Mouse (Mus musculus) effector memory CD4-positive, alpha-beta T cell, adult 5 months (primary cell): Measurements from ENCODE around the gene Ikzf5. TPM values are rescaled to one million over a fixed set of nuclear protein-coding genes. Genes with fewer than 3 reads are reported as not detected.

Source experiments
- polyA plus RNA-seq: library from polyadenylated mRNA; unstranded; fragments of 100-300 nt; shearing (Covaris generic); gene quantifications from one replicate; pipeline ENCODE4 v1.2.1, GENCODE M21; 2017

The Ikzf5 gene
- 31.5 TPM for polyA plus RNA-seq

GRCm38 (mm10) chr7:131410416-131411058, at the start of gene Ikzf5, which contains the start of gene Acadsb:
Ikzf5 (minus strand) TSS chr7:131410521.
Acadsb (plus strand) TSS chr7:131410601.

DNA sequence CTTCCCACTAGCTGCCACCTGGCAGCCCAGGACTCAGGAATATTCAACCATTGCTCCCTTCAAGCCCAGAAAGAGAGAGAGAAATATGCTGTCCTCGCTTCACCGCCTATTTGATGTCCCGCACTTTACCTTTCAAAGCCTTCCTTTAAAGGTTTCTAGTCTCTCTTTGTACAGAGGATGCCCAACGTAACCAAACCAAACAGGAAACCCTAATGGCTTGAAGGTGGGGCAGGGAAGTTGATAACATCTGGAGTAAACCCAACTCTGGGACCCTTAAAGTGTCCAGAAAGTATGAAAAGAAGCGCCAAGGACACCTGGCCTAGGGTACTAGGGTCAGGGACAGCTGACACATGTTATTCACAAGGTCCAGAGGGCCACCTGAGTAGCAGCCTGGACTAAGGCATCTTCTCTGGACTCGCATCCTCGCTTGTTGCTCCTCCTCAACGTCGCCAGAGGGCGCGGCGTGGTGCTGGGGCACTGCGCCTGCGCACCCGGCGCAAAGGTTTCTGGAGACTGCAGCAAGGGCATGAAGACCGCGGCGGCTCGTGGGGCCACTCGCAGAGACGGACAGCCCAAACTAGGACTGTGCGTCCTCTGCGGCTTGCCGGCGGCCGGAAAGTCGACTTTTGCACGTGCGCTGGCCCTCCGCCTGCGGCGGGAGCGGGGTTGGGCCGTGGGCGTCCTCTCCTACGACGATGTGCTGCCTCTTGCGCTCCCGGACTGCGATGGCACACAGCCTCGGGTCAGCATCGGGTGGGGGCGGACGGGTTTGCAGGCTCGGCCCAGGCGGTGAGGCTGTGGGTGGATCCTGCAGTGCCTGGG, 39.5 kb downstream of the Ikzf5 start, which contains the start of gene Pstk:
Pstk (plus strand) TSS at position 494 of the 822 bp plus-strand sequence.

DNA sequence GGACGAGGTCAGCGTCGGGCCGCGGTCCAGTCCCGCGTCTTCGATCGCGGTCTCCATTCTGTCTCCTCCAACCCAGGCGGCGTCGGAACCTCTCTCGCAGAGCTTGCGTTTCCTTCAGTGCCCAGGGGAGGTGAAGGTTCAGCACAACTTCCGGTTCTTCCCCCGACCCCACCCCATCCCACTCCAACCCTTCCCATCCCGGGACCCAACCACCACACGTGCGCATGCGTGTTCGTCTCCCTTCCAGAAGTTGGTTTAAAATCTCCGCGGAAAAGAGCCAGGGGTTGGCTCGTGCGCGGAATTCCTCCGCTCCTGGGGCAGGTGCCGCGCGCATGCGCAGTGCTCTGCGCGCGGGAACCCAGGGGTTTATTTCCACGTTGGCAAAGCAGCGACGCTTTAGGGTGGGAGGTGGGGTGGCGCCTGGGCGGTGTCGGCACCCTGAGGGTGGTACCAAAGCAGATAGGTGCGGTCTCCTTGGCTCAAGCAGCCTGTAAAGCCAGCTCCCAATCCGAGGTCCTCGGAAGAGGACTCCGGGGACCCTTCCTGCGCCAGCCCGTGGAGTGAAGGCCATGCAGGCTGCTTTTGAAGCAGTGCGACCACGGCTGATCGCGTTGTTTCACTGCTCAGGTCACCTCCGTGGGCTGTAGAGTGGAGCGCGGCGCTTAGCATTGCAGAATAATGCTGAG, 47.6 kb downstream of the Ikzf5 start, which contains the start of gene 2310057M21Rik:
2310057M21Rik (minus strand) TSS at position 145 of the 686 bp plus-strand sequence.

Other genes with a start within 250 kb of the Ikzf5 start
- gene 5430419D17Rik, start 236.1 kb downstream of the Ikzf5 start, polyA plus RNA-seq, result not detected
- not detected for gene Cuzd1, start 88.2 kb downstream of the Ikzf5 start, polyA plus RNA-seq
- gene Fam24b, start 81.0 kb downstream of the Ikzf5 start, polyA plus RNA-seq, result not detected
- gene Fam24a, start 76.7 kb downstream of the Ikzf5 start, polyA plus RNA-seq, result not detected
- gene 2310057M21Rik, start 47.8 kb downstream of the Ikzf5 start, polyA plus RNA-seq, result 12.0 TPM
- 31.0 TPM for gene Pstk, start 39.4 kb downstream of the Ikzf5 start, polyA plus RNA-seq
- gene Acadsb, start 80 bp upstream of the Ikzf5 start, polyA plus RNA-seq, result 50.6 TPM
- not detected for gene Hmx3, start 132.3 kb upstream of the Ikzf5 start, polyA plus RNA-seq
- gene Hmx2, start 138.3 kb upstream of the Ikzf5 start, polyA plus RNA-seq, result not detected
- 81.2 TPM for gene Bub3, start 149.7 kb upstream of the Ikzf5 start, polyA plus RNA-seq